Mouse (Mus musculus) thymus, adult 2 months (tissue): ENCODE measurements around the gene Ssna1.

Experiments used
- CTCF ChIP-seq: fragments of 200-500 bp; IDR thresholded peaks from 2 replicates; pipeline ENCODE4 v1.5.1; 2012; ENCODE audit warnings: mild to moderate bottlenecking, control low read depth, low read length, moderate library complexity, borderline replicate concordance; ENCODE audit not compliant: control insufficient read depth, poor library complexity, insufficient read depth; ENCODE audit errors: extremely low read depth
- POLR2A ChIP-seq: fragments of 200-500 bp; IDR thresholded peaks from 2 replicates; pipeline ENCODE4 v1.6.1; 2012; ENCODE audit warnings: mild to moderate bottlenecking, low read length, control low read depth, moderate library complexity; ENCODE audit not compliant: control insufficient read depth, poor library complexity, insufficient read depth; ENCODE audit errors: extremely low read depth

DNA sequence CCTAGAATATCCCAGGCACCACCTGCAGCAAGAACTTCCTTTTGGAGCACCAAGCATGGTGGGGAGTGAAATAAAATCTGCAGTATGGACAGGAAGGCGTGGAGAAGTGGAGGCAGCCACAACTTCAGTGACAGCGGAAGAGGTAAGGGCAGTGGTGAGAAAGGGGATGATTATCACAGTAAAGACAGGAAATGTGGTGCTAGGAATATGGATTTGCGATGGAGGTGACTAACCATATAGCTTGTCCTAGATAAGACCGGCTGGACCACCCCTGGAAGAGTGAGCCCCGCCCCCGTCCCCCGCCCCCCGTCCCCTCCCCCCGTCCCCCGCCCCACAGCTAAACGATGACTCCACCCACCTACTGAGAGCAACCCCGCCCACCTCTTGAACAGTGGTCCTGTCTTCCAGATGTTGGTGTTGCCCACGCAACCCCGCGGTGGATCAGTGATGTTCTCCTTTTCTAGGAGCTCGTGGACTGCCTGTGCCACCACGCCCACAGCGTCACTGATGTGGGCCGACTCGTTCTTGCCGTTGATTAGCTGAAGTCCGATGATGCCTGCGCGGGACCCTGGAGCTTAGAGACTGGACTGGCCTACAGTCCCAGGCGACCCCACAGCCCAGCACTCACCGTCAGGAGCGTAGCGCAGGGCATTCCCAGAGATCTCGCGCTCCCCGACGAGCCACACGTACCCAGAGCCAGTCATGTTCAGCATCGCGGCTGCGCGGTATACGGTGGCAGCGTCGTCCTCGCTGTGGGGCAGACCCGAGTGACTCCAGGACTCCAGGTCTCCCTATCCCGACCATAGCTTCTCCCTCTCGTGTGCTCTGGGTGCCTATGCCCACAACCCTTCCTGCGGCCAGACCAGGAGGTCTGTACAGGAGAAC lies 32.7 kb upstream of the Ssna1 start:
- no peak for TF ChIP-seq CTCF
- no peak for TF ChIP-seq POLR2A
